ENCODE assay signal across 8 mouse cellular contexts in the genomic region with DNA sequence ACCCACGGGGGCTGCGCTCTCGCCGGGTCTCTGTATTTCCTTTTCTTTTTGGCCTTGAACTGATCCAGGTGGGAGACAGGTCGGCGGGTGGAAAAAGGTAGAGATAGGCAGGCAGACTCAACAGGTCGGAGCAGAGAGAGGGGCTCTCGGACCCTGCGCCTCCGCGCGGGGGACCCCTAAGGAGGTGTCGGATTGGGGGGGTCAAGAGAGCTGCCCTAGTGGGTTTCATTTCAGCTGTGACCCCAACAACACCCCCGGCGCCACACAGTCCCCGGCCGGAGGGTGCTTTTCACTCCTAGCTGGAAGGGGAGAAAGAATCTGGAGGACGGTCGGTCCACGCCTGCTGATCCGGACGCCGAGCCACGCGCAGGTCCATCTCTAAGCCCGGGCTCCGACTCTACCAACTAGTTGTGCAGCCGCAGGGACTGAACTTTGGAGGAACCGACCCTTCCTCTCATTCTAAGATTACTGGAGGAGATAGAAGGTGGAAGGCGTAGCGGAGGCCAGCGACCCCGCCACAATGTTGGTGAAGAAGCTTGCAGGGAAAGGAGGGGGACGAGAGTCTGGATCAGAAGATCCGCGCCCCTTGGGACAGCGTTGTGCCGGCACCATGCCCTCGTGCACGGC. TPM values are rescaled to one million over a fixed set of nuclear protein-coding genes. Genes with fewer than 3 reads are reported as not detected.
DNase-seq lines count a peak whose midpoint lies in the region; ATAC-seq and TF ChIP-seq lines count a peak whose summit lies in the region.

No protein-coding gene starts in this region.

- intact Hi-C loops in heart, postnatal 10 days (cut with DNase I), result loop anchor here (5.0 kb wide), 4 partner anchors 84 to 511 kb away; no protein-coding TSS in a partner anchor

- peaks cover 17% of the 10 kb centered on the region for H3K4me1 ChIP-seq in E14TG2a.4 (replicated peaks; ENCODE audit: low read depth, low read length)

- TF ChIP-seq CTCF in E14TG2a.4 (conservative IDR thresholded peaks at IDR 0.05; ENCODE audit: low read length), result no peak

- H3K36me3 ChIP-seq in E14TG2a.4 (ENCODE audit: insufficient read depth, low read length) (no peaks in the 10 kb centered on the region), myocyte (ENCODE audit: control insufficient read depth, insufficient read depth) (no peaks in the 10 kb centered on the region)

- no peaks in the 10 kb centered on the region for H3K79me2 ChIP-seq in myocyte (ENCODE audit: control insufficient read depth, insufficient read depth)

- H3K4me2 ChIP-seq in myocyte (ENCODE audit: low read depth), result peak overlapping the region; percentile 75

- H3ac ChIP-seq in myocyte (ENCODE audit: control insufficient read depth, insufficient read length), result no peak overlapping the region

- H3K4me3 ChIP-seq in E14TG2a.4 (replicated peaks; ENCODE audit: low read length), result peak overlapping the region; percentile 78
- peak overlapping the region; percentile 32 for H3K4me3 ChIP-seq in myocyte

- H3K9me3 ChIP-seq in E14TG2a.4 (ENCODE audit: low read length), result no peaks in the 10 kb centered on the region

- TF ChIP-seq POLR2A in myocyte (IDR thresholded peaks at IDR 0.05; ENCODE audit: insufficient read length, low read depth), result no peak

- H3K27me3 ChIP-seq in E14TG2a.4 (ENCODE audit: insufficient read depth, low read length) (peaks cover 54% of the 10 kb centered on the region), myocyte (ENCODE audit: control insufficient read depth, insufficient read depth, insufficient read length) (no peaks in the 10 kb centered on the region)

- peak; percentile 27 for DNase-seq in gastrocnemius, postnatal 10 days
- no peak for DNase-seq in gastrocnemius, postnatal 25 days
- DNase-seq in embryo, embryonic 10 days (ENCODE audit: low spot score), result peak; percentile 35
- DNase-seq in heart, postnatal 10 days, result peak; percentile 12 to 24
- DNase-seq in liver, result peak; percentile 4

- ATAC-seq in monocyte, adult 5-6 weeks (replicated peaks; ENCODE audit: insufficient number of reproducible peaks, low FRiP score, low TSS enrichment, poor library complexity, severe bottlenecking), result no peak

TF ChIP-seq in myocyte, 11 proteins besides CTCF, POLR2A, EP300 and RAD21:
- no peak for TF ChIP-seq TCF3 (IDR thresholded peaks at IDR 0.05; ENCODE audit: insufficient read length, low read depth)
- TF ChIP-seq TCF12 (IDR thresholded peaks at IDR 0.05; ENCODE audit: insufficient read depth, poor library complexity, severe bottlenecking), result no peak
- no peak for TF ChIP-seq CEBPB (IDR thresholded peaks at IDR 0.05; ENCODE audit: insufficient read depth, poor library complexity, severe bottlenecking)
- TF ChIP-seq E2F4 (IDR thresholded peaks at IDR 0.05; ENCODE audit: insufficient read depth), result no peak
- TF ChIP-seq SRF (IDR thresholded peaks at IDR 0.05; ENCODE audit: control insufficient read depth, insufficient read length, low read depth), result no peak
- no peak for TF ChIP-seq MYOD1 (IDR thresholded peaks at IDR 0.05; ENCODE audit: control insufficient read depth in 1 of 3, insufficient read length in 2 of 3, low read depth in 2 of 3)
TF ChIP-seq in myocyte: peak in this region for 0.

RNA-seq across cellular contexts. Expression of a gene that starts 49.8 kb away (rescaled TPM):
- total RNA-seq in gastrocnemius, postnatal 10 days (2021), result 1 to 10 TPM; 1.0 to 2.1 TPM
- under 1 TPM; 0.29 to 0.31 TPM for total RNA-seq in gastrocnemius, postnatal 25 days (2021)
- 1 to 10 TPM; 1.2 to 1.3 TPM for total RNA-seq in heart, postnatal 10 days (2021)
- polyA plus RNA-seq in myocyte (2012; fragmentation: generic; extraction: Trizol), result 2.8 TPM
- not detected in 3 replicates for total RNA-seq in monocyte, adult 5-6 weeks (2017)
